Mouse (Mus musculus): ENCODE results near the gene B630019K06Rik.
"Not testable (repeated sequence)": the region's sequence is repeated elsewhere in the genome, so short reads cannot be mapped to it uniquely, and the experiment has no call there.

Gene B630019K06Rik

GRCm38 (mm10) chrX:8892343-8893155 lies at the start of gene B630019K06Rik:
TSS of gene B630019K06Rik (plus strand) at chrX:8892382.
- DNase-seq (ENCODE audit: low read depth), result peak; percentile 69

DNA sequence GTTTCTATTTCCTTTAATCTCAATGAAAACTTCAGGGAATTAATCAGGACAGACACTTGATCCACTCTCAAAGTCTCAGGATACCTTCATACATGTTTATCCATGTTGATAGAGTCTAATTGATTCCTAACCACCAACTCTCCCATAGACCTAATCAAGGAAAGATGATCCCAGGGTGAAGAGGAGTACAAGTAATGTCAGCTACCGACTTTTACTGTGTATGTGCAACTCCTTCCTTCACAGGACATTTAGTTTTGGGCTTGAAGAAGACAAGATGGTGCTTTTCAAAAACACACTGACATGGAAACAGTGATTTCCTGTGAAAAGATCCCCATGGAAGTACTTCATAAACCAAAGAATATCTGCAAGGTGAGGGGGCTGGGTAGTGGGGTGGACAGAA lies 48.5 kb upstream of the B630019K06Rik start, which contains the start of gene Gm6592:
Gm6592 (plus strand) TSS at position 301 of the 400 bp plus-strand sequence.
- DNase-seq (ENCODE audit: low read depth), result no peak

DNA sequence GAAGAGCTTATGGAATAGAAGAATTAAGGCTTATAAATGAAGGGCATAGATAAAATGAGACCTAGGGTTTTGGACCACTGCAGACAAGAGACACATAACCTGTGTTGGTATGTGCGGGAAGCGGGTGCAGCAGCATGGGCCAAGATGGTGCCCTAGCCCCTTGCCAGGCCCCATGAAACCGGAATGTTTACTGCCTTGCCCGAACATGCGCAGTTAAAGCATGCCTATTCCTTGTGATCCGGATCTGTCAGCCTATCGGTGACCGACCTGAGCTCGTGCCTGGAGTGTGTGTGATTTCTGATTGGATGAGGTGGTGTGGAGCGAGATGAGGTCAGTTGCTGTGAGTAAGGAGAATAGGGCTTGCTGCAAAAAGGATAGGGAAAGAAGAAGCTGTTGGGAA lies 39.7 kb upstream of the B630019K06Rik start:
- DNase-seq (ENCODE audit: low read depth), result no peak

- peak; percentile 82 for DNase-seq (ENCODE audit: low read depth)
Measured at GRCm38 (mm10) chrX:8864331-8864730, 27.9 kb upstream of the B630019K06Rik start.

DNA sequence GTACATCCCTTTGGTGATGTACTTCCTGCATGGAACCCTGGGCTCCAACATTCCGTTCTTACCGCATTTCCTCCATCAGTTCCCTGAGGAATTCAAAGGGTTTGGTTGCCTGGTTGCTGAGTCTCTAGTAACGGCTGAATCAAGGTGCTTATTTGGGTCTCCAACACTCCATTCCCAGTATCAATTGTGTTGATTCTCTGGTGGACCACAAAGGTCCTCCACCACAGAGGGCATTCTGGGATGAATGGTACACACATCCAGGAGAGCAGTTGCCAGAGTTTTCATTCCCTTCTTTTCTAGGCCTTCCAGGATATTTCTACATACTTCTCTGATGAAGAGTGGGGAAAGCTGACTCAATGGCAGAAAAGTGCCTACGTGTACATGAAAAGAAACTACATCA lies 18.2 kb upstream of the B630019K06Rik start, which contains the start of gene Gm5751:
Gm5751 (plus strand) TSS at position 301 of the 400 bp plus-strand sequence.
- not testable (repeated sequence) for DNase-seq (ENCODE audit: low read depth)

DNA sequence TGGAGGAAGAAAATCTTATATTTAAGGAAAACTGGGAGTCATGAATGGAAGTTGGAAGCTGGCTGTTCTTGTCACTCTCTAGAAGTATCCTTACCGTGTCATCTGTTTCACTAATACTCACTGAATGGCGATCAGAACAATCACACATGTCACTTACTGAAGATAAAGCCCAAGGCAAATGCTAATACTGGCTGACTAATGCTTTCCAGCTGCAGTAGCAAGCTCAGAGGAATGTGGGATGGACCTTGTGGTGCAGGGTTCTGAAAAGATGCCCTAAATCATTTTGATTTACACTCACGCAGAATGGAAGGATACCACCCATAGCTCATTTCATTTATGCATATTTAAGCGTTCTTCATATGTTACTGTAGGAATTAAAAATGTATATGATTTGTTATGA lies 7.8 kb upstream of the B630019K06Rik start:
- peak; percentile 3 for DNase-seq (ENCODE audit: low read depth)

- DNase-seq (ENCODE audit: low read depth), result peak; percentile 5
Measured at GRCm38 (mm10) chrX:8891975-8892342, 223 bp upstream of the B630019K06Rik start.

DNA sequence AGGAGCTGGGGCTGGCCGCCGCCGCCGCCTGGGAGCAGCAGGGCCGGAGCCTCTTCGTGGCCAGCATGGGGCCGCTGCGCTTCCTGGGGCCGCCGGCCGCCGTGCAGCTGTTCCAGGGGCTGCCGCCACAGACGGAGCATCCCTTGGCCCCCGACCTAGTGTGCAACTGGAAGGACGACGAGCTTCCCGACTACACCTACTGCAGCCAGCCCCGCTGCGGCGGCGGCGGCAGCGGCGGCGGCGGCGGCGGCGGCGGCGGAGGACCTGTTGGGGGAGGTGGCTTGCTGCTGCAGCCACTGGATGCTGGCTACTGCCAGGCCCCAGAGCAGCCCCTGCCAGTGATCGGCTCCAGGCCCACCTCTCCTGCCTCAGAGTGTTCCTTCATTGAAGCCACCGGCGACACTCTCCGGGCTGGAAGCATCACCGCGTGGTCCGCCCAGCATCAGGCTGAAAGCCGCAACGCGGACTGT lies 1.0 kb downstream of the B630019K06Rik start:
- no peak for DNase-seq (ENCODE audit: low read depth)

GRCm38 (mm10) chrX:8900823-8901222 lies 8.6 kb downstream of the B630019K06Rik start:
- no peak for DNase-seq (ENCODE audit: low read depth)

DNA sequence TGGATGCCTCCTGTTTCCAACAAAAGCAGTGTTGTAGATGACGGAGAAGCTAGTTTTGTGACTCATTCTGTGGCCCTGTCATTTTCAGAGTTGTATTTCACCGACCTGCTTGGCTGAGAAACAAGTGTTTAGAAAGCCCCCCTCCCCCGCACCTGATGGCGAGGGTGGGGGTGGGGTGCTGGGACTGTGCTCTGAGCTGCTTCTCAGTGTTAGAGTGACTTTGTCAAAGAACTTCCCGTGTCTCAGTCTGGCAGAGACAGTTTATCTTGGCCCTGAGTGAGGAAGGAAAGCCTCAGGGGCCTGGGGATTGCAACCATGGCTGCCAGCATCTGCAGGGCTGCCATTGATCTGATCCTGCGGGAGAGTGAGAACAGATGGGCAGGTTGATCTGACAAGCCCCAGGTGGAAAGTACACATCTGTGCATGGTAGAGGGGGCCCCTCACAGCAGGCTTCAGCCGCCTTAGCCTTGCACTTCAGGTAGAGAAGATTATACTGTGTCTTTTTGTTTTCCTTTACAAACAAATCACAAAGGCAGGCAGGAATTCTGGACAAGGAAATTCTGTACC lies 9.8 kb downstream of the B630019K06Rik start:
- no peak for DNase-seq (ENCODE audit: low read depth)

DNA sequence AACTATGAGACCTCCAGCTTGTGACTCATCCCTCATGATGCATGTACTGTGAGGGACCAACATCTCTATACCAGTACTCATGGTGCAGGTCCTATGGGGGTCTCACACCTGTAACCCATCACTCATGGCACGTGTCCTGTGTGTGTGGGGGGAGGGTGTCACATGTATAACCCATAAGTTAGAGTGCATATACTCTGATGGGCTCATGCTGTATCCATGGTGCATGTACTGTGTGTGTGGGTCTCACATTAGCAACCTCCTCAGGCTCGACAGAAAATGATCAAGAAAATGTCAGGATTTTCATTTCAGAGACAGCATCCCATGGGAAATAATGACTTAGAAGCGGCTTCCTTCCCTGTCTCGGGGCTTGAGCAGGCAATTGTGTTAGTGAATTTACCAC lies 28.9 kb downstream of the B630019K06Rik start:
- DNase-seq (ENCODE audit: low read depth), result no peak

GRCm38 (mm10) chrX:8921813-8922607 lies 29.8 kb downstream of the B630019K06Rik start:
- DNase-seq (ENCODE audit: low read depth), result peak; percentile 4

DNA sequence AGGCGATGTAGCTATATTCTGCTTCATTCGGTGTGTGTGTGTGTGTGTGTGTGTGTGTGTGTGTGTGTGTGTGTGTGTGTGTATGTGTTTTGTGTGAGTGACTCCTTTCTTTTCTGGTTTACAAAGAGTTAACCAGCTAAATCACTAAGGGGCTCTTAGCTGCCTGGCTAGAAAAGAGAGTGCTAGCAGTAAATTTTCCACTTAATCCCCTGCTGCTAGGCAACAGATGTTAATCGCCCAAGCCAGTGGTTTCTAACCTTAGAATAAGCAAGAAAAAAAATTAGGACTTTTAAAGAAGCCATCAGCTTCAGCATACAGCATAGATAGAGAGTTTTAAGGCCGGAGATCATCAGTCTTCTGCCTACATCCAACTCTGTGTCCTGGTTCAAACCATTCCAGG lies 35.1 kb downstream of the B630019K06Rik start:
- DNase-seq (ENCODE audit: low read depth), result no peak

GRCm38 (mm10) chrX:8944041-8944440 lies 51.9 kb downstream of the B630019K06Rik start:
- DNase-seq (ENCODE audit: low read depth), result no peak
